Mouse (Mus musculus) stomach, embryonic 15.5 days (tissue): ENCODE data around the gene Atrnl1. TPM values are rescaled to one million over a fixed set of nuclear protein-coding genes. Genes with fewer than 3 reads are reported as not detected.

Experiments used
- ATAC-seq: fragments of 200-750 bp; cut with Nextera tagmentation; 2 replicates; pipeline ENCODE4 v1.8.0; 2017; ENCODE audit warnings: low read depth, moderate number of reproducible peaks, moderate TSS enrichment; ENCODE audit not compliant: insufficient read depth, low FRiP score
- H3K27ac ChIP-seq: fragments of 300-500 bp; sonication (generic); 2 replicates; pipeline ENCODE4 v1.5.1; 2015; ENCODE audit warnings: mild to moderate bottlenecking, inconsistent platforms
- H3K27me3 ChIP-seq: fragments of 300-500 bp; sonication (generic); replicated peaks from 2 replicates; pipeline ENCODE4 v1.6.1; 2015; ENCODE audit warnings: inconsistent platforms
- H3K36me3 ChIP-seq: fragments of 300-500 bp; sonication (generic); 2 replicates; pipeline ENCODE4 v1.6.1; 2015; ENCODE audit warnings: inconsistent platforms
- H3K4me1 ChIP-seq: fragments of 300-500 bp; sonication (generic); 2 replicates; pipeline ENCODE4 v1.6.1; 2015; ENCODE audit warnings: inconsistent platforms
- H3K4me2 ChIP-seq: fragments of 300-500 bp; sonication (generic); 2 replicates; pipeline ENCODE4 v1.6.1; 2015; ENCODE audit warnings: mild to moderate bottlenecking, inconsistent platforms
- H3K4me3 ChIP-seq: fragments of 300-500 bp; sonication (generic); replicated peaks from 2 replicates; pipeline ENCODE4 v1.5.1; 2015; ENCODE audit warnings: inconsistent platforms
- H3K9ac ChIP-seq: fragments of 300-500 bp; sonication (generic); 2 replicates; pipeline ENCODE4 v1.6.1; 2015; ENCODE audit warnings: inconsistent platforms
- H3K9me3 ChIP-seq: fragments of 300-500 bp; sonication (generic); 2 replicates; pipeline ENCODE4 v1.6.1; 2016; ENCODE audit warnings: inconsistent platforms
- WGBS: fragments of 180-500 bp; shearing (Covaris S2); methylation state at CpG from one replicate; pipeline ENCODE4 v1.1.7; 2015; 5-methylcytosine and 5-hydroxymethylcytosine counted together
- polyA plus RNA-seq: library from polyadenylated mRNA; unstranded; fragments of >200 nt; fragmentation: Nextera tagmentation; extraction: Ambion mirVana; gene quantifications from 2 replicates; pipeline ENCODE4 v1.2.1, GENCODE M21; 2015

Gene Atrnl1
- polyA plus RNA-seq, 1 experiment from 2014 or later = 6.1 TPM

DNA sequence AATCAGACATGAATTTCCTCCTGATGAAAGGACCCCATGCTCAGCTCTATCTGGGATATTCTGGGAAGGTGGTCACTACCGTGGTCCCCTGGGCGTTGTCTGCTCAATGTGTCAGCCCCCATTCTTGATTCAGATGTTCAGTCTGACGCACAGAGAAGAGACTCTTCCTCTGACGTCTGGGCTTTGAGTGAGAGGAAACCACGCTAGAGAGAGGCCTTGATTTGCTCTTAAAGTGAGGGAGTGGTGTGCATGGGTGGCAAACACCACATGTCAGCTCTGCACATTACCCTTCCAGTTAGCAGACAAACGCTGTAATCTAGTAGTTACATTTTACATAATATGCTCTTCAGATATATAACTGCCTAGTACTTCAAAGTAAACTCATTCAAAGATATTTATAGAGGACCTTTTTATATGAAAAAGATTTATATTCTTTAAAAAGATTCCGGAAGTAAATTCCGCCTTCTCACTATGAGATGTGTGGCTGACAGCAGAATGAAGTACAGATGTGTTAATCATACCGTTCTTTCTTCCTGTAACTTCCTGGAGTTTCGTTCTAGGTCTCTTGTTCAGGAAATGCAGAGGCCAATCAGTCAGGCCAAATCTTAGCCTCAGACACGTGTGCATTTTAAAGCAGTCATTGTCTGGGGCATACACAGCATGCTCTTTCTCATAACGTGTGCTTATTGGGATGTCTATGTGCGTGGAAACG is 192.1 kb downstream of the Atrnl1 start:
- Histone ChIP-seq H3K4me3 (no peak overlapping the region), H3K27me3 (no peaks in the 10 kb centered on the region), H3K9me3 (no peaks in the 10 kb centered on the region), H3K4me1 (peaks cover 5% of the 10 kb centered on the region; the same call in 1 of the 2 replicates), H3K4me2 (no peak overlapping the region), H3K36me3 (no peaks in the 10 kb centered on the region), H3K9ac (no peak overlapping the region), H3K27ac (peak overlapping the region; percentile 31; the same call in 1 of the 2 replicates)
- WGBS = 58% methylated on average over 14 of the region's 14 CpGs
- ATAC-seq = no peak

DNA sequence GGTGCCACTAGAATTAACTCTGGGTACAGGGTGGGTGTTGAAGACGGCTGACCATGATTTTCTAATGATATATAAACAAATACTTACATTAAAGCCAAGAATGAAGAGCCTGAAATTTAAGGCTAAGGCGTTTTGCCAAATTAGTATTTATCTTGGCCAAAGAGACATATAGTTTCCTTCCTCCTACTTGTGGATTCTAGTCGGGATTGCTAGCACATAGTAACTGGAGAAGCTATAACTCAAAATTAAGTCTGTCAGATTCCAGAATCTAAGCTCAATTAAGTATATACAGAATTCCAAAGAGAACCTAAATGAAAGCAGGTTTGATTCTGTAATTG is 192.6 kb downstream of the Atrnl1 start:
- 40% methylated on average over 3 of the region's 3 CpGs for WGBS
- no peak overlapping the region for H3K4me2 ChIP-seq
- H3K4me3 ChIP-seq = no peak overlapping the region
- H3K4me1 ChIP-seq = peaks cover 5% of the 10 kb centered on the region; the same call in 1 of the 2 replicates
- H3K27me3 ChIP-seq = no peaks in the 10 kb centered on the region
- H3K9ac ChIP-seq = no peak overlapping the region
- H3K36me3 ChIP-seq = no peaks in the 10 kb centered on the region
- no peak for ATAC-seq
- no peaks in the 10 kb centered on the region for H3K9me3 ChIP-seq
- H3K27ac ChIP-seq = no peak overlapping the region; the same call in 1 of the 2 replicates

DNA sequence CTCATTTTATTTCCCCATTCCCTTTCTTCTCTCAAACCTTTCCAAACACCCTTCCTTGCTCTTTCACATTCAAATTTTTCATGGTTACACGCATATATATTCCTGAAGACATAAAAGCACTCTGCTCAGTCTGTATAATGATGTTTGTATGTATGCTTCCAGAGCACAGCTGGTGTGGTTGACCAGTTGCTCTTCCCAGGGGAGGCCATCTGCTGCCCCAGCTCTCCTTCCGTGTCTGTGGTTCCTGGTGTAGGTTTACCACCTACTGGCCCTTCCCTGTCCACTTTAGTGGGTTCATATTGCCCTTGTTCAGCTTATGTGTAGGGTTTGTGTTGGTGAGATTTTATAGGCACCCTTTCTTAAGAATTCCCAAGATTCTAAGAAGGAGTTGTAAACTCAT is 197.5 kb downstream of the Atrnl1 start:
- H3K4me2 ChIP-seq = no peak overlapping the region
- H3K4me1 ChIP-seq = no peaks in the 10 kb centered on the region
- H3K27ac ChIP-seq = no peak overlapping the region
- H3K4me3 ChIP-seq = no peak overlapping the region
- H3K9ac ChIP-seq = no peak overlapping the region
- H3K9me3 ChIP-seq = no peaks in the 10 kb centered on the region
- no peaks in the 10 kb centered on the region for H3K27me3 ChIP-seq
- peaks cover 3% of the 10 kb centered on the region; the same call in 1 of the 2 replicates for H3K36me3 ChIP-seq
- WGBS = 85% methylated on average over 2 of the region's 2 CpGs
- ATAC-seq = no peak

DNA sequence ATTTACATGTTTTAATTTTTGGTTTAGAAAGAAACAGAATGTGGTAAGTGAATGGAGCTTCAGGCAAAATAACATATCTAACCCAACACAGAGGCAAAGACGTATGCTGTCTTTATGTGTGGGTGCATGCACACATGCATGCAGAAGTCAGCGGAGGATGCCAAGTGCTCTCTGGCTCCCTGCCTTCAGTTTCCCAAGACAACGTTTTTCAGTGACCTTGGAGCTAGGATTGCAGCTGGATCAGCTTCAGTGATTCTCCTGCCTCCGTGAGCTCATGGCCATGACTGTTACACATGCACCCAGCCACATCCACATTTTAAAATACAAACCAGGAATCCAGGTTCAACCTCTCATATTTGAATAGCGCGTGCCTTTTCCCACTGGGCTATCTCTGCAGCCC is 203.5 kb downstream of the Atrnl1 start:
- Histone ChIP-seq H3K27me3 (no peaks in the 10 kb centered on the region), H3K9ac (no peak overlapping the region), H3K4me3 (no peak overlapping the region), H3K36me3 (peaks cover 3% of the 10 kb centered on the region; the same call in 1 of the 2 replicates), H3K4me2 (no peak overlapping the region), H3K27ac (no peak overlapping the region), H3K9me3 (no peaks in the 10 kb centered on the region), H3K4me1 (no peaks in the 10 kb centered on the region)
- WGBS = 85% methylated on average over 6 of the region's 6 CpGs
- no peak for ATAC-seq

DNA sequence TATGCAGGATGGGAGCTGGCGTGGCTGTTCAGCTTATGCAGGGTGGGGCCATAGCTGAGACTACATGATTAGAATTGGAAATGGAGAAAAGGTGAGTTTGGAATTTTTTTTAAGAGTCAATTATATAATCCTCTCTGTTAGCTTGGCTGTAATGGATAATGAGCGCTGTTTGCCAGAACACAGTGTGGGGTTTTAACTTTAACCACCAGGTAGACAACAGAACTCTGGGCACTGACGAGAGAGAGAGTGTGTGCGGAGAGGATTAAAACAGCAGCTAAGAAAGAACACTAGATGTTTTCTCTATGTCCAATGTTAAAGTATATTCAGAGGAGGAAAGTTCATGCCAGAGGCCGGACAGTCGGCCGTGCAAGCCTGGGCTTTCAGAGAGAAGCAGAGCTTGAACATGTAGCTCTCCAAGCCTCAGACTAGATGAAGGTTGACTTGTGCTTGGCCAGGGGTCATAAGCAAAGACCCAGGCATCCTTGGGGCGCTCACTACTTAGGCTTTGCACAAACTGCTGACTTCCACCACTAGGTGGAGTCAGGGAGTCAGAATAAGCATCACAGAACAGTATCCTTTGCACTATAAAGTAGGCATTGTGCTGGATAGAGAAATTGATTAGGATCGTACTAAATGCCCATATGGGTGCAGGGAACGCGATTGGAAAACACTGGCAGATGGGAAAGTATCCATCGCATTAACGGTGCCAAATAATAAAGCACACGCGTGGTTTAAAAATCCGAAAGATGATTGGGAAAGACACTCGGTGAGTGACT is 205.6 kb downstream of the Atrnl1 start:
- Histone ChIP-seq H3K9ac (no peak overlapping the region), H3K36me3 (peaks cover 3% of the 10 kb centered on the region; the same call in 1 of the 2 replicates), H3K27me3 (no peaks in the 10 kb centered on the region), H3K4me1 (no peaks in the 10 kb centered on the region), H3K4me2 (no peak overlapping the region), H3K4me3 (no peak overlapping the region), H3K27ac (no peak overlapping the region), H3K9me3 (no peaks in the 10 kb centered on the region)
- 86% methylated on average over 17 of the region's 17 CpGs for WGBS
- ATAC-seq = no peak

DNA sequence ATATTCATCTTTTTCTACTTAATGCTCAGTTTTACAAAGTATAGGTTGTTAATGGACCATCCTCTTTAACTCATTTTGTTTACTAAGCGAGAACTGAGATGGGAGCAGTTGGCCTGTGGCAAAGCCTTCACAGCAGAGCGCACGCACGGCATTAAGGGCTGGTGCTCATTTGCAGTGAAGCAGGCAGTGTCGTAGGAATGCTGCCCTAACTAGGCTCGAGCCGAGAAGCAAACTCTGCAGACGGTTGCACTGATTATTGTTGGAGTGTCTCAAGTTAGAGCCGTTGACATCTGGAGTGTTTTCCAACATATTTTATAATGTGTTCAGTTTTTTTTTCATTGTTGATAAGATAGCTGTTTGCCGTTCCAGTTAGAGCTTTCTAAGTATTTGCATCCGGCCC is 206.9 kb downstream of the Atrnl1 start:
- Histone ChIP-seq H3K4me2 (no peak overlapping the region), H3K27me3 (no peaks in the 10 kb centered on the region), H3K9me3 (no peaks in the 10 kb centered on the region), H3K9ac (no peak overlapping the region), H3K27ac (no peak overlapping the region), H3K36me3 (no peaks in the 10 kb centered on the region; the same call in 1 of the 2 replicates), H3K4me1 (no peaks in the 10 kb centered on the region), H3K4me3 (no peak overlapping the region)
- ATAC-seq = no peak
- 68% methylated on average over 11 of the region's 11 CpGs for WGBS

DNA sequence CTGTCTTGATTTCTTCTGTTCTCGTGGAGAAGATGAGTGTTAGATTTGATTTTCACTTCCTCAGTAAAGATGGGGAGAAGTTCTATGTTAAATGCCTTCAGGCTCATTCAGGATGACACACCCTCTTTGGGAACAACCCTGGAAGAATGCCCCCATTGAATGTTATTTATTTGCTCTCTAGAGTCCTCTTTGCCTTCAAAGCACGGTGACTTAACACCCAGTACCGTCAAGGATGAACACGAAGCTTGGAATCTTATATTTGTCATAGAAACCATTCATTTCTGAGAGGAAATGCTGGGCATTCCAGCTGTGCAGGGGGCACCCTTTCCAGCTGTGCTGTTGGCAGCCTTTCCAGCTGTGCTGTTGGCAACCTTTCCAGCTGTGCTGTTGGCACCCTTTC is 212.6 kb downstream of the Atrnl1 start:
- Histone ChIP-seq H3K4me2 (no peak overlapping the region), H3K36me3 (peaks cover 4% of the 10 kb centered on the region; the same call in 1 of the 2 replicates), H3K9ac (no peak overlapping the region), H3K4me1 (no peaks in the 10 kb centered on the region), H3K27me3 (no peaks in the 10 kb centered on the region), H3K4me3 (no peak overlapping the region), H3K27ac (no peak overlapping the region), H3K9me3 (no peaks in the 10 kb centered on the region)
- ATAC-seq = no peak
- WGBS = 76% methylated on average over 4 of the region's 4 CpGs

DNA sequence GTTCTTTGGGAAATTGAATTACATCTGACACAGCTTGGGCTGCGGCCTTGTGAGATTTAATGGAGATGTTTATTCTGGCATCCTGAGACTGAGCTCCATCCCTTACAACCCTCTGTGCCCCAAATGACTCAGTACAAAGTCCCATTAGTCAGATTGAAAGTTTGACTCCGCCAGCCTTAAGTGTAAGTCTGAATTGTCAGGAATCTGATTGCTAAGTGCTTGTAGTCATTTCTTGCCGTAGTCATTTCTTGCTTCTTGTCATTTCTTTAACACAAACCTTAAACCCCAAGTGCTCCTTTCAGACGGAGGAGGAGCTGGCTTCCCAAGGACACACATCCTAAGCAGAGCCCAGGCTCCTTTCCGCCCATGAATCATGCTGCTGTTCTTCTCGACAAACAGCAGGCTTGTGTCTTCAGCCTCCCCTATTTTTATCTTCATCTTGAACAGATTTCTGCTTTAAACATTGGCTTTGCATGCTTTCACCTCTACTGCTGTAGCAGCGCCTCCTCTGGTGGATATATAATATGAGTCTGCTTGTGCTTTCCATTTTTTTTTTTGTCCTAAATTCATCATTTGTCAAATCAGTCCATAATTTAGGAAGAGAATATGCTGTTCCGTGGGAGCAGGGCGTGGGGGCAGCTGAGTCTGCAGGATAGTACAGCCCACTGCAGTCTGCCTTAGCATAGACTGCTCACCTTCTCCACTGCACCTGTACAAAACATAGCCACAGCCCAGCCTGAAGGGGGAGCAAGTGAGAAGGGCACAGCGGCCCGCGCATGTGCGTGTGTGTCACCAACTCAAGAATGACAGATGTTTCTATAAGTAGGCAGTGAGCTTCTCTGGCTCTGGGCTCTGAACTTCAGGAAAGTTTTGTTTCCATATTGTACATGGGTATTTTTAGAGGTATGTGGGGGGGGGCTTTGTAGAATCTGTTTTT is 214.7 kb downstream of the Atrnl1 start:
- Histone ChIP-seq H3K4me3 (no peak overlapping the region), H3K9ac (no peak overlapping the region), H3K36me3 (peaks cover 4% of the 10 kb centered on the region; the same call in 1 of the 2 replicates), H3K9me3 (no peaks in the 10 kb centered on the region), H3K27ac (no peak overlapping the region), H3K27me3 (no peaks in the 10 kb centered on the region), H3K4me2 (no peak overlapping the region), H3K4me1 (no peaks in the 10 kb centered on the region)
- no peak for ATAC-seq
- whole genome bisulfite sequencing = 70% methylated on average over 13 of the region's 13 CpGs

DNA sequence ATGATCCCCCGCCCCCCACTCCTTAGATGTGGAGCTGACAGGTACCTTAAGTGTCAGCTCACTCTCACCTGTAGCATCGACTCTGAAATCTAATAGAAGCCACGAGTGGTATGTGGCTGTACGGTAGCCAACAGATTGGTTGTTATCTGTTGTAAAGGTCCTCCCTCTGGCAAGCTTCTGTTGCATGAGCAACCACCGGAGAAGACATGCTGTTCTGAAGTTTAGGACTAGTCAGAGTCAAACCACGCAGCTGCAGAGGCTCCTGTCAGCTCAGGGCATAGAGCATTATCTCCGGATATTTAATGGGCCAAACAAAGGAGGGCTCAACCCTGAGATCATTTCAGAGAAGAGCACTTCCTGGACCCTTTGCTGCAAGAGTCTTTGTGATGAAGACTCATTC is 222.2 kb downstream of the Atrnl1 start:
- Histone ChIP-seq H3K4me2 (no peak overlapping the region), H3K4me1 (no peaks in the 10 kb centered on the region), H3K27ac (no peak overlapping the region), H3K9ac (no peak overlapping the region), H3K27me3 (no peaks in the 10 kb centered on the region), H3K9me3 (no peaks in the 10 kb centered on the region), H3K4me3 (no peak overlapping the region), H3K36me3 (0 out of 2 replicates have a peak, but pooled peaks cover 4% of the 10 kb centered on the region)
- no peak for ATAC-seq
- WGBS = 82% methylated on average over 7 of the region's 7 CpGs

DNA sequence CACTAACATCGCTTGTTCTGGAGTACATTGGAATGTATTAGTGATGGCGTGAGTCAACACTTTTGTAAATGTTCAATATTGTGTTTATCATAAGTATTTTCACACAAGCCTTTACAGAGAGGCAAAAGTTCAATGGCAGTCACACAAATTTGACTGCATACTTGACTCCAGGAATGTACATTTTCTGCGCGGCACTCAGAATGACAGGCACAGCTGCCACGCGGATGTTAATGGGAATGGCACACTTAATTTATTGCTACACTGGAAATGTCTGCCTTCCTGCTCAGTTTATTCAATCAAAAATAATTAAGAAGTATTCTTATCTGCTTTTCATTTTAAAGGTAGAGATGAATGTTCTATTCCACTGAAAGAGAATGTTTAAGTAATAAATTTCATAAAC is 227.0 kb downstream of the Atrnl1 start:
- Histone ChIP-seq H3K27me3 (no peaks in the 10 kb centered on the region), H3K4me3 (no peak overlapping the region), H3K4me2 (no peak overlapping the region), H3K36me3 (no peaks in the 10 kb centered on the region), H3K27ac (no peak overlapping the region), H3K4me1 (no peaks in the 10 kb centered on the region), H3K9ac (no peak overlapping the region), H3K9me3 (no peaks in the 10 kb centered on the region)
- ATAC-seq = no peak
- 58% methylated on average over 6 of the region's 6 CpGs for WGBS

DNA sequence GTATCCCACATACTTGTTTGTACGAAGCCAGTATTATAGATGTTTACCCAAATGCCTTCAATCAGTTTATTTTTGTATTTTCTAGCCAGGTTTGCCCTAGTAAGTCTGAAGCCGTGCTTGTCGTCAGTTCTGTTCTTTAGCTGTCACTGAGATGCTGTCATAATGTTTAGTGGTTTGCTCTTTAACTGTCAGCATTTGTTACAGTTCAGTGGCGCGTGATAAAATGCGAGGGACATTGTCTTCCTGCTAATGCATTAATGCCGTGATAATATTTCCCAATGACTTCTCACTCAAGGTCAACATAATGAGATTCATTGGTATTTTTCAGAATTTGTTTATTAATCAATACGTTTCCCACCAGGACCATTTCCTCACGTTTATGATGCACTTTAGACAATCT is 227.7 kb downstream of the Atrnl1 start:
- ATAC-seq = no peak
- 84% methylated on average over 9 of the region's 9 CpGs for WGBS

More for the DNA sequence above, 227.7 kb downstream of the Atrnl1 start:
- no peaks in the 10 kb centered on the region for H3K27me3 ChIP-seq
- no peak overlapping the region for H3K27ac ChIP-seq
- H3K9me3 ChIP-seq = no peaks in the 10 kb centered on the region
- H3K9ac ChIP-seq = no peak overlapping the region
- H3K4me1 ChIP-seq = no peaks in the 10 kb centered on the region
- no peaks in the 10 kb centered on the region for H3K36me3 ChIP-seq
- no peak overlapping the region for H3K4me2 ChIP-seq
- H3K4me3 ChIP-seq = no peak overlapping the region
